Comparison of ENCODE assay signal across 8 mouse cellular contexts in genomic region chr12:8306432-8306831, GRCm38 (mm10). TPM values are rescaled to one million over a fixed set of nuclear protein-coding genes. Genes with fewer than 3 reads are reported as not detected.
DNase-seq lines count a peak whose midpoint lies in the region; ATAC-seq and TF ChIP-seq lines count a peak whose summit lies in the region.

No protein-coding gene starts in this region.

- DNase-seq in ZHBTc4 (ENCODE audit: low read depth, low spot score) = peak; percentile 81
- DNase-seq in heart, adult 2 months = peak; percentile 57 to 73
- peak; percentile 67 for DNase-seq in kidney, adult 9 months
- peak; percentile 70 for DNase-seq in liver, postnatal 0 days
- DNase-seq in thymus, postnatal 10 days (ENCODE audit: low spot score in 2 of 2) = peak; percentile 23 to 49

- no peak overlapping the region for H3K9ac ChIP-seq in heart, adult 2 months (ENCODE audit: low read depth, low read length)
- no peak overlapping the region for H3K9ac ChIP-seq in liver, postnatal 0 days (replicated peaks)
- H3K9ac ChIP-seq in neural tube, embryonic 14.5 days (replicated peaks; ENCODE audit: low read depth, low read length) = no peak overlapping the region

- no peaks in the 10 kb centered on the region for H3K79me3 ChIP-seq in C2C12 (ENCODE audit: low read depth)

- H3K4me3 ChIP-seq in C2C12 (ENCODE audit: insufficient read depth, poor library complexity, severe bottlenecking) = no peak overlapping the region
- H3K4me3 ChIP-seq in cortical plate, adult 2 months (ENCODE audit: insufficient read depth, low read length) = no peak overlapping the region
- H3K4me3 ChIP-seq in heart, adult 2 months = no peak overlapping the region
- H3K4me3 ChIP-seq in liver, postnatal 0 days (ENCODE audit: low read depth, low read length) = no peak overlapping the region
- H3K4me3 ChIP-seq in neural tube, embryonic 14.5 days (ENCODE audit: low read depth, low read length) = no peak overlapping the region

- no peaks in the 10 kb centered on the region for H3K27me3 ChIP-seq in C2C12 (ENCODE audit: control insufficient read depth, insufficient read depth, insufficient read length)
- H3K27me3 ChIP-seq in heart, adult 2 months (ENCODE audit: control insufficient read depth, insufficient read depth, low read length) = no peaks in the 10 kb centered on the region; the same call in 1 of the 2 replicates
- peaks cover 52% of the 10 kb centered on the region for H3K27me3 ChIP-seq in liver, postnatal 0 days (ENCODE audit: insufficient read depth, low read length)
- H3K27me3 ChIP-seq in neural tube, embryonic 14.5 days (ENCODE audit: control insufficient read depth, insufficient read depth, low read length) = peaks cover 26% of the 10 kb centered on the region

- H3K36me3 ChIP-seq in C2C12 (ENCODE audit: control insufficient read depth, insufficient read depth) = no peaks in the 10 kb centered on the region
- no peaks in the 10 kb centered on the region for H3K36me3 ChIP-seq in heart, adult 2 months (ENCODE audit: control insufficient read depth, insufficient read depth, low read length)
- H3K36me3 ChIP-seq in liver, postnatal 0 days (replicated peaks; ENCODE audit: insufficient read depth, low read length) = no peaks in the 10 kb centered on the region
- no peaks in the 10 kb centered on the region for H3K36me3 ChIP-seq in neural tube, embryonic 14.5 days (ENCODE audit: control insufficient read depth, insufficient read depth, low read length)

- no peak overlapping the region for H3ac ChIP-seq in C2C12 (ENCODE audit: control insufficient read depth, insufficient read length, low read depth)

- no peak overlapping the region for H3K4me2 ChIP-seq in liver, postnatal 0 days (ENCODE audit: low read depth, low read length)
- H3K4me2 ChIP-seq in neural tube, embryonic 14.5 days (ENCODE audit: low read depth, low read length) = no peak overlapping the region

- no peaks in the 10 kb centered on the region for H3K79me2 ChIP-seq in C2C12 (ENCODE audit: control insufficient read depth, insufficient read depth)
- no peaks in the 10 kb centered on the region for H3K79me2 ChIP-seq in heart, adult 2 months (replicated peaks; ENCODE audit: control insufficient read depth, insufficient read depth, low read length)

- WGBS in heart, adult 2 months = 3% methylated on average over 5 of the region's 5 CpGs
- WGBS in liver, postnatal 0 days (ENCODE audit: insufficient replicate concordance) = 10% methylated on average over 5 of the region's 5 CpGs
- WGBS in neural tube, embryonic 14.5 days = 4% methylated on average over 5 of the region's 5 CpGs

- ATAC-seq in liver, postnatal 0 days = peak; percentile 60
- peak; percentile 50; the same call in 1 of the 2 replicates for ATAC-seq in neural tube, embryonic 14.5 days (ENCODE audit: low read depth)

- peak; percentile 70 for TF ChIP-seq CTCF in C2C12 (IDR thresholded peaks at IDR 0.05; ENCODE audit: control insufficient read depth, insufficient read depth, insufficient read length)
- peak; percentile 89 for TF ChIP-seq CTCF in cortical plate, adult 2 months (IDR thresholded peaks at IDR 0.05; ENCODE audit: extremely low read depth, insufficient read depth, low read length)
- peak; percentile 98 for TF ChIP-seq CTCF in heart, adult 2 months (IDR thresholded peaks at IDR 0.05)
- peak; percentile 95 for TF ChIP-seq CTCF in liver, postnatal 0 days (IDR thresholded peaks at IDR 0.05; ENCODE audit: low read depth)

- TF ChIP-seq EP300 in heart, adult 2 months (IDR thresholded peaks at IDR 0.05; ENCODE audit: insufficient read depth, low read depth, low read length) = no peak
- TF ChIP-seq EP300 in liver, postnatal 0 days (IDR thresholded peaks at IDR 0.05; ENCODE audit: low read depth) = no peak

- H3K4me1 ChIP-seq in cortical plate, adult 2 months (ENCODE audit: control insufficient read depth, insufficient read depth, low read length) = no peaks in the 10 kb centered on the region
- H3K4me1 ChIP-seq in heart, adult 2 months (ENCODE audit: control insufficient read depth, insufficient read depth, low read length) = no peaks in the 10 kb centered on the region
- peaks cover 4% of the 10 kb centered on the region for H3K4me1 ChIP-seq in liver, postnatal 0 days (ENCODE audit: insufficient read depth)
- H3K4me1 ChIP-seq in neural tube, embryonic 14.5 days (ENCODE audit: control insufficient read depth, insufficient read depth, low read length) = peaks cover 5% of the 10 kb centered on the region; the same call in 1 of the 2 replicates

- no peak for TF ChIP-seq POLR2A in cortical plate, adult 2 months (IDR thresholded peaks at IDR 0.05; ENCODE audit: extremely low read depth, insufficient read depth, low read length)
- no peak for TF ChIP-seq POLR2A in heart, adult 2 months (IDR thresholded peaks at IDR 0.05; ENCODE audit: insufficient read depth, low read depth, low read length)

- intact Hi-C loops in heart, adult 2 months (cut with DNase I) = loop anchor here (1.0 kb wide), 2 partner anchors 247 to 315 kb away; no protein-coding TSS in a partner anchor

- no peaks in the 10 kb centered on the region for H3K9me3 ChIP-seq in liver, postnatal 0 days (ENCODE audit: low read length)
- H3K9me3 ChIP-seq in neural tube, embryonic 14.5 days (ENCODE audit: control insufficient read depth, low read length) = no peaks in the 10 kb centered on the region

- H3K27ac ChIP-seq in cortical plate, adult 2 months (ENCODE audit: insufficient read depth, low read length) = no peak overlapping the region
- H3K27ac ChIP-seq in heart, adult 2 months = no peak overlapping the region
- no peak overlapping the region for H3K27ac ChIP-seq in liver, postnatal 0 days (ENCODE audit: low read depth)
- H3K27ac ChIP-seq in neural tube, embryonic 14.5 days (ENCODE audit: low read depth, low read length) = no peak overlapping the region

TF ChIP-seq in C2C12, 6 proteins besides CTCF, POLR2A, EP300 and RAD21:
- no peak for TF ChIP-seq CEBPB (IDR thresholded peaks at IDR 0.05; ENCODE audit: low read depth)
- TF ChIP-seq MYOG (IDR thresholded peaks at IDR 0.05; ENCODE audit: control insufficient read depth, extremely low read depth, insufficient read length) = no peak
- TF ChIP-seq FOSL1 (IDR thresholded peaks at IDR 0.05; ENCODE audit: insufficient read depth, low read length, poor library complexity, severe bottlenecking) = no peak

RNA-seq across cellular contexts. Expression of gene Gdf7, which starts 4.7 kb away (rescaled TPM):
- 0.09 TPM for polyA plus RNA-seq in C2C12 (2012; fragmentation: generic; extraction: Trizol)
- polyA plus RNA-seq in cortical plate, adult 2 months (2012; rRNA removed) = 0.06 and 0.23 TPM in 2 replicates
- under 1 TPM; 0.41 to 0.84 TPM for total RNA-seq in heart, adult 2 months (2021)
- 0.82 and 0.96 TPM in 2 replicates for polyA plus RNA-seq in heart, adult 2 months (2012; rRNA removed)
- not detected in 2 replicates for polyA plus RNA-seq in liver, postnatal 0 days (2015; fragmentation: Nextera tagmentation; extraction: Ambion mirVana)
- 0.43 TPM in 1 of 2 replicates, not detected in the other for polyA plus RNA-seq in neural tube, embryonic 14.5 days (2014; fragmentation: Nextera tagmentation; extraction: Ambion mirVana)

RNA-seq across cellular contexts. Expression of gene Hs1bp3, which starts 6.8 kb away (rescaled TPM):
- 21.8 TPM for polyA plus RNA-seq in C2C12 (2012; fragmentation: generic; extraction: Trizol)
- polyA plus RNA-seq in cortical plate, adult 2 months (2012; rRNA removed) = 15.4 and 15.7 TPM in 2 replicates
- total RNA-seq in heart, adult 2 months (2021) = 10 to 100 TPM; 12.7 to 13.8 TPM
- polyA plus RNA-seq in heart, adult 2 months (2012; rRNA removed) = 17.3 and 20.5 TPM in 2 replicates
- 3.2 and 3.7 TPM in 2 replicates for polyA plus RNA-seq in liver, postnatal 0 days (2015; fragmentation: Nextera tagmentation; extraction: Ambion mirVana)
- 6.0 and 6.2 TPM in 2 replicates for polyA plus RNA-seq in neural tube, embryonic 14.5 days (2014; fragmentation: Nextera tagmentation; extraction: Ambion mirVana)
